Mouse (Mus musculus): ENCODE data around the gene Kirrel3. TPM values are rescaled to one million over a fixed set of nuclear protein-coding genes. Genes with fewer than 3 reads are reported as not detected.

The Kirrel3 gene
- total RNA-seq, 2 experiments from 2014 or later, result 53.4 to 60.1 TPM

DNA sequence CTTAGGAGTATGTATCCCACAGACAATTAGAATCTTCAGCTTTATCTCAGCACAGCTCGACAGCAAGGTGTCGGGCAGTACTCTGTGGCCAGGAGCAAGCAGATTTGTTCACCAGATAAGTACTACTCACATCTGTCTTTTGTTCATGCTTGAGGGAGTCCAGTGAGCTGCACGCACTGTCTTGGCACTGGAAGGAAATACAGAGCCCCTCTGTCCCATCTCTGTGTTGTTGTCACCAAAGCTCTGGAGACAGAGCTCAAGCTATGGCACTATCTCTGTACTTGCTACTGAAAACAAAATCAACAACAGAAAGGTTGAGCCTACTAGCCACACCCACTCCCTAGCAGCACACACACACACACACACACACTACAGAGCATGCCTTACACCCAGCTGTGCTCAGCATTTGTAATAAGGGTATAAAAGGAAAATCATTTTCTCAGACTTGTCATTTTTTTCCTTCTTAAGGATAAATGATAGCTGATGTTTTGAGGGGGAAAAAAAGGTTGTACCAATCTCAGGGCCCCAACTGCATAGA, 106.4 kb downstream of the Kirrel3 start:
- DNase-seq (ENCODE audit: extremely low spot score in 1 of 2, low spot score in 1 of 2), result no peak

DNA sequence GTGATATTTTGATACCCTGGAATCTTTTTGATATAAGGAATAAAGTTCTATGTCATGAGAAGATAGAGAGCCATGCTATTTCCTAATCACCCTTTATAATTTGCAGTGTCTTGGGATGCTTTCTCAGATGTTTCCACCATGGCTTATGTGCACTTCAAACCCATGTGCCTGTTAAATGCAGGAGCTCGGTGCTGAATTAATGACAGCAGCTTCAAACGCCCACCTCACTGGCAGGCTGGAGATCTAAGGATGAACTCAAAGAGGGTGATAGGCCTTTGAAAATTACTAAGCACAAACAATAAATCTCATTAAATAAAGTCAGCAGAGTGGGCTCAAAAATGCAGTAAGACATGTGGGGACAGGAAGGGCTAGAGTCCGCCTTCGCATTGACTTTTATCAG, 108.2 kb downstream of the Kirrel3 start:
- no peak for DNase-seq (ENCODE audit: extremely low spot score in 1 of 2, low spot score in 1 of 2)

DNA sequence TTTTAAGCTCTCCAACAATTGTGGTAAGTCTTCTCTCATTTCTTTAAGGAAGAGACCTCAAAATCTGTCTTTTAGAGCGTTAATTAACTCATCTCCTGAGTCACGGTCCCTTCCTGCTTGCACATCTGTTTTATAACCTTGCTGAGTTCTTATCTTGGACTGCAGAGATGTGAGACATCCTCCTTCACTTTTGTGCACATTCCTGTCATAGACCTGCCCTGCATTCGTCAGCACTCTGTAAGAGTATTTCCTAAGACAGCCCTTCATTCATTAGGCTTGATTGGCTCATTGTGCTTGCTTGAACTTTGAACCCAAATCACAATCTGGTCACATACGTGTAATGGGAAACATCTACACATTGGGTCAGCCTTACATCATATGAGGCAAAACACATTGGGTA, 114.6 kb downstream of the Kirrel3 start:
- DNase-seq (ENCODE audit: extremely low spot score in 1 of 2, low spot score in 1 of 2), result no peak

DNA sequence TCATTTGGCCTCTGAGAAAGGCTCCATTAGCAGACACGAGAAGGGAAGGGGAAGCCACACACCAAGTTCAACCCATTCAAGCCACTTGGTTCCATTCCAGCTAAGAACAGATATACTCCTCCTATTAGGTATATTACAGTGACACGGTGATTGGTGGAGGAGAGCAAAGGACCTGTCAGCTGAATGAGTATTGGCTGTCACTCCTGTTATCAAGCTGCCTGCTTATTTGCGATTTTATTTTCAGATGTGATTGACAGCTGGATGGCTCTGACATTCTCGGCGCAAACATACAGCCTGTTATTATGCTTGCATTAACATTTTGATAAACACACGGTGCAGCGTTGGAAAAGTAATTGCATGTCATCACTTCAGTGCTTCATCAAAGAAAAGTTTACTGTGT, 118.1 kb downstream of the Kirrel3 start:
- no peak for DNase-seq (ENCODE audit: extremely low spot score in 1 of 2, low spot score in 1 of 2)

DNA sequence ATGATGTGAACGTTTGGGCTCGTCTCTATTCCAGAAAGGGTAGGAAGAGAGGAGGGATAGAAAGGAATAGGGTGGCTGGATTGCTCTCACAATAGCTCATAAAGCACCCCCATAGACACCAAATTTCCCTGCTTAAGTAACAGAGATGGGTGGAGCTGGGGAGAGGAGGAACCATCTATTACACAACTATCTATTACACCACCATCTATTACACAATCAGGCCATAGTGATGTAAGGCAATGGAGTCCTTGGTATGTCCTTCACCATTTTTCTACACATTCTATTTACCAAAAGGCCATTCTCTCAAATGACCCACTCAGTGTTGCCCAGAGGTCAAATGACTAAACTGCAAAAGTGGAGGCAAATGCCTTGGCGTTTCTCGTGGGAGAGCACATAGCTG, 119.2 kb downstream of the Kirrel3 start:
- no peak for DNase-seq (ENCODE audit: extremely low spot score in 1 of 2, low spot score in 1 of 2)

DNA sequence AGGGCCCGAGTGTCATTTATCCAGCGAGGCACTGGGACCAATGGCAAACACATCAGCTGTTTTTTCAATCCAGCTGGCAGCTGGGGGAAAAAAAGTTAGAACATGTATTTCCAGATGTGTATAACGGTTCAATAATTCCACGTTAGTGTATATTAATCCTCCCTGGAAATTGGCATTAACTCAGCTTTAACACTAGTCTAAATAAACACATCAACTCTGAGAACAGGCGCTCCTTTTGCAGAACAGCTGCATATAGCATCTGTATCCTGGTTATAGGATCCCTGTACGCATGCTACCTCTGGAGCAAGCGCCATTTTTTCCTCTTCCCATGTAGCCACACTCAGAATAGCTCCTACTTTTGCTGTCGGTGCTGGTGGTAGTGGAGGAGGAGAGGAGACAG, 119.8 kb downstream of the Kirrel3 start:
- DNase-seq (ENCODE audit: extremely low spot score in 1 of 2, low spot score in 1 of 2), result no peak

DNA sequence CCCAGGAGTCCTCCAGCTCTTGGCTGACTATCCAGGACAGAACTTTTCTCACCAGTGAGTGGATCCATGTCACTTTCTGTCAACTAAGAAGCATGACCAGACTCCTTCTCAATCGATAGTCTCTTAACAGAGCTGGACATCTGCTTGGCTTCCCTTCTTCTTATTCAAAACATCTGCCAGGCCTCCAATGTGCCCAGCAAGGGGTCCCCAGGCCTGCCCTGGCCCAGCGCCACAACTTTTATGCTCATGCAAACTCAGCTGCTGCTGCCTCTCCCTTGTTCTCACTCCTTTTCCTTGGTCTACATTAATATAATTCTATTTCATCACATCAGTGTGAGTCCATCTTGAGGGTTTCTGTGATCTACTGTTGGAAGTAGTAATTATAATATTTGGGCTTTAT, 122.3 kb downstream of the Kirrel3 start:
- no peak for DNase-seq (ENCODE audit: extremely low spot score in 1 of 2, low spot score in 1 of 2)

DNA sequence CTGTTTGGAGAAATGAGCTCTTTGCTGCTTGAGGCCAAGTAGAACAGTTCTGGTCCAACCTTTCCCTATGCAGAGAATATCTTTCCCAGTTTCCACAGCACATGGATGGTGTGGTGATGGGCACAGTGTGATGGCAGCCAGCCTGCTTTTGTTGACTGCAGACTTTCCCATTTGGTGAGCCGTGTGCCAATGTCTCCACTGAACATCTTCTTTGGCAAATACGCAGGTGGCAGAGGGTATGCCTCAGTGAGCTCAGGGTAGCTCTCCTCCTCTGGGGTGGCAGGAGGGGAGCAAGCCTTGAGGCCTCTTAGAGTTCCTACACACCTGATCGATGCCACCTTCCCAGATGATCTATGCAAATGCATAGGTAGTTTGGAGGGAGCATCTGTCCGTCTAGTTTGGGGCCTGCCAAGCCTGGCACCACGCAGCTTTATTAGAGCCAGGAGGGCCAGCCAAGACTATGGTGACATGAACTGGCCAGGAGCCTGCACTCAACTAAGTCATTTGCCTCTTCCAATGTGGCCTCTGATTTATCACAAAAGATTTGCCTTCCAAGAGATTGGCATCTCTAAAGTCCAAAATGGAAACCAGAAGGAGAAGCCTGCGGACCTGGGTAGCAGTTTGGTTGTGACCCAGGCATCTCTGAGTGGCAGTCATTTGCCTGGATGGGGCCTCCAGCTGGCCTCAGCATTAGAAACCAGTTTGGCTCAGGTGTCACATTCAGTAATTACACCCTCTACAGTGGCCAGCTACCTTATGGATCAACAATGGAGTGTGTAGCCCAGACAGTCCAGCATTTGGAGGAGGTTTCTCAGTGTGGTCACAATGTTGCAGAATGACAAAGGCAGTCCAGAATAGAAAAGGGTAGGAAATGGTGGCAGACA, 127.4 kb downstream of the Kirrel3 start:
- no peak for DNase-seq (ENCODE audit: extremely low spot score in 1 of 2, low spot score in 1 of 2)

DNA sequence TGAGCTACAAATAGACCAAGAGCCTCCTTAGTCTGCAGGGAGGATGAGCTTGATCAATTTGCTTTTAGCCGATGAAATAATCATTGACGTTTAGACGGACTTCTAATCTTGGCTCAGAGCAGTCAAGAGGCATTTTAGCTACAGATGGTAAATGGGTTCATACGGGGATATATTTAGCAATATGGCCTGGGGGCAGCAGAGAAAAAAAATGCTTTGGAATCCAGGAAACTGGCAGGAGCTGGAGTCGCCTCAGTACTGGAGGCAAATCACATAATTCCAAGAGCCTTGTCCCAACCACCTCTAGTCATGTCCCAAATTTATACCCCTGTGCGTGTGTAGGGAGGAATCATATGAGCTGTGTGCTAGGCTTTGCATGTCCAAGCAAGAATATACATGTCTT, 132.4 kb downstream of the Kirrel3 start:
- DNase-seq (ENCODE audit: extremely low spot score in 1 of 2, low spot score in 1 of 2), result no peak

DNA sequence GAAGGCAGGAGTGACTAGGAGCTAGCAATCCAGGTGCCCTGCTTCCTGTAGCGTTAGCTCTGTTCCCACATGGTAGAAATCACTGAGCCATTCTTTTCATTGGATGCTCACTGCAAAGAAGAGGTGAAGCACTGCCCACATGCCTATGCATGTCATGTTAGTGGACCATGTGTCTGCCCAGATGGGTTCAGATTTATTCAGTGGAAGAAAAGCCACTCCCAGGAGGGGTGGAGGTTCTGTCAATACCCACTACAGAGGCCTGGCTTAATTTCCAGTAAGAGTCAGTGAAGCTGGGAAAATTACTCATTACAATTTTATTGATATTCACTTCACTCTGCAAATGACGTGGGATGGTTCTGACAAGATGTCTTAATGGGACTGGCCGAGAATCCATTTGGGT, 134.2 kb downstream of the Kirrel3 start:
- no peak for DNase-seq (ENCODE audit: extremely low spot score in 1 of 2, low spot score in 1 of 2)

DNA sequence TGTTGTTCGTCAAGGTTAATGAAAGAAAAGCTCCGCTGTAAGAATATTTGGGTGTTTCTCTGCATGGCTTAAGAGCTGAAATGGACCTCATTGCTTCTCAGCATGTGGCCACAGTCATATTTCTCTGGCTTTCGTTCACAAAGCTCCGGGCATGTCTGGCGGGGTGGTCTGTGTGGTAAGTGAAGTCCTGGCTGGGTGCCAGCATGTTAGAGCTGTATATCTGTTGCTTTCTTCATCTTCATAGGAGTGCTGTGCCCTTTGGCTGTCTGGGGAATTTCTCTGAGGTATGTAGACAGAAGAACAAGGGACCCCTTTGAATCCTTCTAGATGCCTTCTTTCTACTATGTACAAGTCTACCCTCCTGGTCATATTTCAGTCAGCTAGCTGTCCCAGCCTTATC, 137.8 kb downstream of the Kirrel3 start:
- no peak for DNase-seq (ENCODE audit: extremely low spot score in 1 of 2, low spot score in 1 of 2)

DNA sequence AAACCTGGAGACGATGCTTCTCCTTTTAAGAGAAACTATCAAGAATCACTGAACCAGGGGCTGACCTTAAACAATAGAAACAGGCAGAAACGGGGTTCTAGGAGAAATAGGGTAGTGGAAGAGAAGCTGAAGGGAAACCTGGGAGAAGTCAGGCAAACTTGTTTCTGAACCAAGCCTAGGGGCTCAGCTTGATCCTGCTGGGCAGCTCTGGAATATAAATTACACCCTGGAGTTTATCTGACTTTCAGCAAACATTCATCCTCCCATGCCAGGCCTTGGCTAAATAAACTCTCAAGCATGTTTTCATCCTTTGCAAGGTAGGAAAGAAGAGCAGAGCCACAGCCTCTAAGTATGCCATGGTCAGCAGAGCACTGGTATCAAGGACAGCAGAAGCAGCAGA, 138.3 kb downstream of the Kirrel3 start:
- DNase-seq (ENCODE audit: extremely low spot score in 1 of 2, low spot score in 1 of 2), result no peak

DNA sequence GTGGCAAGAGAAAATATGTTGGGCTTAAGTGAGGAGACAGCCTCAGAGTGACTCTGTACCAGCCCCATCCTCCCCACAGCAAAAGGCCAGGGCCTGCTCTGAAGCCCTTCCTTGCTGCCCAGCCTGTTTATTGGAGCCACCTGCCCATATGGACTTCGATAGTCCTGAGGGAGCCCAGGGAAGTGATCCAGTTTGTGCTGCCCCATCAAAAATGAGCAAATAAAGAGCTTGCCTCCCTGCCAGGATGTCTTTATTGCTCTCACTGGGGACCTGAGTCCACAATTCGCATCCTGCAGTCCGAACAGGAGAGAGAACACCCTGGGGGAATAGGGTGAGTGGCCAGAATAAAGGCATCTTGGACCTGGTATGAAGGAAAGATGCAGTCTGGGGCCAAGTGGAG, 143.1 kb downstream of the Kirrel3 start:
- DNase-seq (ENCODE audit: extremely low spot score in 1 of 2, low spot score in 1 of 2), result no peak

DNA sequence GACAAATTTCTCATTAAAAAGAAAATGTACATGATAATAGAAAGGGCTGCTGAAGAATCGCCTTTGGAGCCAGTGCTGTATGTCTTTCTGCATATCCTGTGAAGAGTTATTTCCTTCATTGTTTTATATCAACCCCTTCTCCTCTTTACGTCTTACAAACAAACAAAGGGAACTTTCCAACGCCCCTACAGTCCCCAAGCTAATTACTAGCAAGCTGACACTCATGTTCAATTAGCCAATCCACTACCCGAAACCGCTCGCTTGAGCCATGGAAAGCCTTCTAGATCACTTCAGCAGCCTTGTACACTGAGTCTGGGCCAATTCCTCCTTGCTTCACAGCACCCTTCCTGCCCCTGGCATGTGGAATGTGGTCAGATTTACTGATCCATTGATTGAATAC, 150.0 kb downstream of the Kirrel3 start:
- no peak for DNase-seq (ENCODE audit: extremely low spot score in 1 of 2, low spot score in 1 of 2)

DNA sequence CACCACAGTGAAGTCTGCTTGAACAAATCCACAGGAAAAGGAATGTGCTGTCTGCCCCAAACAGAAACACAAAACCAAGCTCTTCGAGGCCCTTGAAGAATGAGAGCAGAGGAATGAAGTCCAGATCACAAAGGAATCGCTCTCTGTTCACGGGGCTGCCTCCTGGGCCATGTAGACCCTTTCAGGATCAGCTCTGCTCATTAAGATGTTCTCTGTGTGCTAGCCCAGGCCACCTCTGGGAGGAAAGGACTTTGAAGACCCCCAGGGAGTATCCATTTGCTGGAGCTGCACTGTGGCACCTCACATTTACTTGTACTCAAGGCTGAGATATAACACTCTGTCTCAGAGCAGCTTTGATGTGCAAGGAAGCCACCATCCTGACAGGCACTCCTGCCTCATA, 158.2 kb downstream of the Kirrel3 start:
- no peak for DNase-seq (ENCODE audit: extremely low spot score in 1 of 2, low spot score in 1 of 2)

DNA sequence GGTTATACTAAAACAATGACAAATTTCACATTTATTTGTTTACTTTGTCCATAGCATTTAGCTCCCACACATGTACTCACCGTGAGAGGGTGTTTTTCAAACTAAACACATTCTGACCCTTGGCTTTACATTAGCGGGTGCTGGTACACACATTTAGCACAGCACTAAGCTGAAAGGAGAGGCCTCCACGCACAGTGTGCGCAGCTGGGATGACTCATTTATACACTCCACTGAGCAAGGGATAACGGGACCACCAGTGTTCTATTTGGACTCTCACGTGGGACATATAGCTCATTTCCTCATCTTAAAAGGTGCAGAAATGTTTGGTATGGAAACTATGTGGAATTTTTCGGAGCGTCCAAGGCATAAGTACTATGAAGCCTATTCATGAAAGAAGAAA, 158.7 kb downstream of the Kirrel3 start:
- no peak for DNase-seq (ENCODE audit: extremely low spot score in 1 of 2, low spot score in 1 of 2)

DNA sequence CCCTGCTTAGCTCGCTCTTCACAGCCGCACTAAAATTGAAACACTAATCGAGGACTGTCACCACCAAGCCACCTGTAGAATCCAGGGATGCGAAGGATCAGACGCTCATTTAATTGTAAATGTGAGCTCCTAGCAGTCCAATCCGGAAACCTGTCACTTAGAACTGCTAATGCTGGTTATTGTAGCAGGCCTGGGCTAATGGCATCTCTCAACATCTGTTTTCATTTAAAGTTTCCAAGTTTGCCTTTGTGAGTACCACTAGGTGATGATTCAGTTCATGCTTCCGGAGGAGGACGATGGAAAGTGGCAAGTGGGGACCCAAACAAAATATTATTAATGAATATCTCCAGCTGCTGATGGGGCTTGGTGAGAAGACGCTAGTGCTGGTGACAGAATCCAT, 161.1 kb downstream of the Kirrel3 start:
- DNase-seq (ENCODE audit: extremely low spot score in 1 of 2, low spot score in 1 of 2), result no peak

DNA sequence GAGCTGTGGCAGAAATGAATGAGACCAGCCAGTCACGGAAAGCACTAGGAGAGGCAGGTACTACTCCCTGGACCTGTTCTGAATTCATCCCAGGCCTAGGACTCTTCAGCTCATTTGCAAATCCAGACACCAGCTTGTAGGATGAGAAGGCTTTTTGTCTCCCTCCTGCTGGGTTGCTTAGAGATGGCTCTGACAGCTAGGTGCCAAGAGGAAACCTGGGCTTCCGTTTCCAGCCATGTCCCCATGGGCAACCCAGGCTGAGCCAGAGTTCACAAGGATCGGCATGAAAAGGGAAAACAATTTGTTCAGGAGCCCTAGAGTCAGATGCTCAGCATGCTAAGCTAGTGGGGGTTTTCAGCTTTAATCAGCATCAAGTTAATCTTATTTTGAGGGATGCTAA, 166.6 kb downstream of the Kirrel3 start:
- DNase-seq (ENCODE audit: extremely low spot score in 1 of 2, low spot score in 1 of 2), result no peak

DNA sequence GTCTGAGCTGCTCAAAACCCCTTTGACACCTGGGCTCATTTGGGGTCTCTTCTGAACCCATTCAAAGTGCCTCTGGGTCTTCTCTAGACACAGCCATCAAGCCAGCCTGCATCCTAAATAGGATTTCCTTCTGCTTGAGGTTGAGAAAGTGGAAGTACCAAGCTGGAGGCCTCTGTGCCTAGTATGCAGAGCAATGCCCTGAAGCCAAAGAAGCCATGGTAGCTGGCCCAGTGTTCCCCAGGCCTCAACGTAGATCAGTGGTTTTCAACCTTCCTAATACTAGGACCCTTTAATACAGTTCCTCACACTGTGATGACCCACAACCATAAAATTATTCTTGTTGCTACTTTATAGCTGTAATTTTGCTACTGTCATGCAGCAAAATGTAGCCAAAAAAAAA, 167.4 kb downstream of the Kirrel3 start:
- DNase-seq (ENCODE audit: extremely low spot score in 1 of 2, low spot score in 1 of 2), result no peak

DNA sequence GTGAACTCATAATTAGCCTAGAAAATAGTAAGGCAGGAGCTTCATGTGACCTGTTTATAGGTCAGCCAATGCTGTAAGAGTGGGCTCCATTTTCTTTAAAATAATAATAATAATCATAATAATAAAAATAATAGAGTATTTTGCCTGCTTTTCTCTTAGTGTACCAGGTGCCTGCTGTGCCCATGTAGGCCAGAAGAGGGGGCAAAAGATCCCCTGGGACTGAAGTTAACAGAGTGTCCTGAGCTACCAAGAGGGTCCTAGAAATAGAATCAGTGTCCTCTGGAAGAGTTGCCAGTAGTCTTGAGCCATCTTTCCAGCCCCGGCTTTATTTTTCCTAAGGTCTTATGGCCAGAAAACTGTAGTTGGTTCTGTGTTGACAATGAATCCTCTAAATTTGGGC, 174.9 kb downstream of the Kirrel3 start:
- peak in 1 of 2 experiments; percentile 55 for DNase-seq (ENCODE audit: extremely low spot score in 1 of 2, low spot score in 1 of 2)

DNA sequence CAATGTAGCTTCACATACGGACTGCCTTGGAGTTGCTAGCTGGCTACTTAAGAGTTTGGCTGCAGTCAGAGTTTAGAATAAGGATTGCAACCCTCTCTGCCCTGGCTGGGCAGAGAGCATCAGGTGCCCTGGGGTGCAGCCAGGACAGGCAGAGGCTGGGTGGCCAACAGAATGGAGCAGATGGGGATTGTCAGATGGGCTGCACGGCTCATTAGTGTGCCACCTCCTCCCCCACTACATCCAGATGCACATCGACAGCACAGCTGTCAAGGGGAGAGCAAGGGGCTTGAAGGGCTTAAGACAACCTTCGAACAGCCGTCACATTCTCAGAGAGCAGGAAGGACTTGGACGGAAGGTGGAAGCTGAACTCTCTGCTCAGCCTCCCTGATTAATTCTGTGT, 177.7 kb downstream of the Kirrel3 start:
- no peak for DNase-seq (ENCODE audit: extremely low spot score in 1 of 2, low spot score in 1 of 2)

DNA sequence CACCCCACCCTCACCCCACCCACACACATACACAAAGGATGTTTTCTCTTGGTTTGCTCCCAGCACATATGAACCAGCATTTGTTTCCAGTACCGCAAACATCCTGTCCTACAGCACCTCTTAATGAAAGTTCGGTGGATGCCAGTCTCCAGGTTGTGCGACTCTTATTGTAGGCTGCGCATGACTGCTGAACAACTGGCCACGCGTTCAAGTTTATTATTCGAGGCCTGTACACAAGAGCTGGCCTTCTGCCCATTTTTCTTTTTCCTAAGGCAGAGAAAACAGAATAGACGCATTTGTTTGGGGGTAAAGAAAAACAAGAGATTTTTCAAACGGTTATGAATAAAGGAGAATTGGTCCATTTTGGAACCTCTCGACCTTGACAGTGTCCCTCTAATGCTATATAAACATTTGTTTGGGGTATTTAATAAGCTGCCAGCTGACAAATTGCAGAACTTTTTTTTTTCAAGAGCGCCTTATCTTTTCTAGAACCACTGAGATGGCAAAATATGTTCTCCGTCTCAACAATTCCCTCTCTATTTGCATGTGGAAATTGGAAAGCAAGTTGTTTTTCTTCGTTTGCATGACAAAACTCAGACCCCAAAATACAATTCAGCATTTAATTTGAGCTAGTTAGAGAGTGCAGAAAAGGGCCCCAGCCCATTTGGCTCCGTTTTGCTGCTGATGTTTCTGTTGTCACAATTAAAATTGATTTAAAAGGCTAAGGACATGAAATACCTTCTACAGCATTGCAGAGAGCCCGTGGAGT, 179.9 kb downstream of the Kirrel3 start:
- DNase-seq (ENCODE audit: extremely low spot score in 1 of 2, low spot score in 1 of 2), result no peak

All from layer of hippocampus, postnatal 25 days (tissue).